Mouse (Mus musculus) layer of hippocampus, adult 11-12 months (tissue): ENCODE measurements around the gene Atp8b3.
A peak's percentile ranks its signal among the peaks of the same experiment; 100 is the strongest.

Source experiments
- DNase-seq: peaks from one replicate; pipeline ENCODE4 v3.0.0; 2022; ENCODE audit warnings: low spot score

The Atp8b3 gene

GRCm38 (mm10) chr10:80568876-80569275 lies 30.0 kb upstream of the Atp8b3 start:
- no peak for DNase-seq

GRCm38 (mm10) chr10:80566375-80567092 lies 27.6 kb upstream of the Atp8b3 start:
- peak; percentile 92 for DNase-seq

- DNase-seq: peak; percentile 96
These were observed 22.4 kb upstream of the Atp8b3 start, which contains the start of gene Rexo1 for GRCm38 (mm10) chr10:80561116-80561944. TSS of gene Rexo1 (minus strand) at chr10:80561560.

- no peak for DNase-seq
These were observed 21.7 kb upstream of the Atp8b3 start for GRCm38 (mm10) chr10:80560621-80561020.

- DNase-seq: no peak
These were observed 20.5 kb upstream of the Atp8b3 start for GRCm38 (mm10) chr10:80559431-80559830.

GRCm38 (mm10) chr10:80557346-80557965 lies 18.5 kb upstream of the Atp8b3 start:
- DNase-seq: peak; percentile 79

- DNase-seq: no peak
These were observed 15.1 kb upstream of the Atp8b3 start for GRCm38 (mm10) chr10:80553997-80554396.

GRCm38 (mm10) chr10:80553575-80553974 lies 14.7 kb upstream of the Atp8b3 start:
- DNase-seq: no peak

- no peak for DNase-seq
These were observed 13.4 kb upstream of the Atp8b3 start for GRCm38 (mm10) chr10:80552364-80552763.

GRCm38 (mm10) chr10:80549279-80549678 lies 10.4 kb upstream of the Atp8b3 start:
- no peak for DNase-seq

- no peak for DNase-seq
These were observed 9.6 kb upstream of the Atp8b3 start for GRCm38 (mm10) chr10:80548428-80549006.

GRCm38 (mm10) chr10:80547539-80547938 lies 8.6 kb upstream of the Atp8b3 start:
- no peak for DNase-seq

- no peak for DNase-seq
These were observed 8.0 kb upstream of the Atp8b3 start for GRCm38 (mm10) chr10:80546945-80547344.

GRCm38 (mm10) chr10:80545590-80545989 lies 6.7 kb upstream of the Atp8b3 start:
- DNase-seq: no peak

- DNase-seq: no peak
These were observed 4.9 kb upstream of the Atp8b3 start for GRCm38 (mm10) chr10:80543873-80544272.

- no peak for DNase-seq
These were observed 569 bp upstream of the Atp8b3 start for GRCm38 (mm10) chr10:80539493-80539892.

GRCm38 (mm10) chr10:80538180-80538579 lies 744 bp downstream of the Atp8b3 start:
- no peak for DNase-seq

- no peak for DNase-seq
These were observed 3.2 kb downstream of the Atp8b3 start for GRCm38 (mm10) chr10:80535711-80536110.

- DNase-seq: no peak
These were observed 3.9 kb downstream of the Atp8b3 start for GRCm38 (mm10) chr10:80535071-80535470.

- no peak for DNase-seq
These were observed 5.2 kb downstream of the Atp8b3 start for GRCm38 (mm10) chr10:80533704-80534103.

- no peak for DNase-seq
These were observed 6.1 kb downstream of the Atp8b3 start for GRCm38 (mm10) chr10:80532783-80533182.

GRCm38 (mm10) chr10:80526172-80526571 lies 12.8 kb downstream of the Atp8b3 start:
- no peak for DNase-seq
